Comparison of ENCODE assay signal across 9 mouse cellular contexts in genomic region chr10:117416636-117417469, GRCm38 (mm10). TPM values are rescaled to one million over a fixed set of nuclear protein-coding genes. Genes with fewer than 3 reads are reported as not detected.
DNase-seq lines count a peak whose midpoint lies in the region; ATAC-seq lines count a peak whose summit lies in the region.
"Had no signal": no experiment of that assay in that cellular context is flagged by ENCODE, and none has a peak within 500 bp of the region (broad histone marks: within the 10 kb centered on the region; RNA-seq: fewer than 3 reads in every experiment).

No protein-coding gene starts in this region.

- peak overlapping the region; percentile 86 for H3K4me2 ChIP-seq in heart, embryonic 14.5 days (ENCODE audit: low read length)
- H3K4me2 ChIP-seq in hindbrain, embryonic 14.5 days (replicated peaks): peak overlapping the region; percentile 52

- no peak for ATAC-seq in heart, embryonic 14.5 days (ENCODE audit: insufficient number of reproducible peaks, insufficient read depth, low FRiP score, low read depth)
- ATAC-seq in hindbrain, embryonic 14.5 days (ENCODE audit: low FRiP score): no peak
- peak; percentile 19 for ATAC-seq in megakaryocyte-erythroid progenitor cell, adult 5-6 weeks (replicated peaks; ENCODE audit: low FRiP score, low TSS enrichment, poor library complexity, severe bottlenecking)
- ATAC-seq in activated CD4-positive, CD25-positive, alpha-beta regulatory T cell, adult 4 months: no peak

- intact Hi-C loops in heart, postnatal 10 days (cut with DNase I): no loop called here
- intact Hi-C loops in left cerebral cortex, postnatal 10 days (cut with DNase I): no loop called here

- no peaks in the 10 kb centered on the region for H3K36me3 ChIP-seq in heart, embryonic 14.5 days (ENCODE audit: control insufficient read depth, insufficient read depth, low read length)
- no peaks in the 10 kb centered on the region for H3K36me3 ChIP-seq in hindbrain, embryonic 14.5 days (replicated peaks; ENCODE audit: control insufficient read depth, insufficient read depth)

- H3K4me3 ChIP-seq in heart, embryonic 14.5 days (ENCODE audit: control insufficient read depth in 1 of 2, insufficient read depth in 1 of 2, low read depth in 1 of 2, low read length in 2 of 2): peak overlapping the region in 1 of 2 experiments; percentile 39; a peak in 1 of 4 replicates
- 0 out of 2 replicates have a peak overlapping the region, but pooled peaks have one; percentile 20 for H3K4me3 ChIP-seq in hindbrain, embryonic 14.5 days (replicated peaks; ENCODE audit: low read length)

- DNase-seq in heart, postnatal 10 days: no peak
- DNase-seq in ZHBTc4 (ENCODE audit: low read depth, low spot score): peak; percentile 19
- DNase-seq in hindbrain, embryonic 14.5 days (ENCODE audit: low spot score): no peak
- DNase-seq in frontal cortex, postnatal 14 days (ENCODE audit: low spot score in 2 of 2): no peak
- no peak for DNase-seq in left cerebral cortex, postnatal 10 days (ENCODE audit: extremely low spot score in 1 of 2, low spot score in 2 of 2)
- DNase-seq: cerebellum, adult 11-12 months had no signal

- H3K4me1 ChIP-seq in heart, embryonic 14.5 days (ENCODE audit: control insufficient read depth in 2 of 2, insufficient read depth in 2 of 2, low read length in 2 of 2): peaks cover 11 to 13% of the 10 kb centered on the region in 2 experiments; a peak in 3 of 4 replicates
- peaks cover 14% of the 10 kb centered on the region for H3K4me1 ChIP-seq in hindbrain, embryonic 14.5 days (replicated peaks; ENCODE audit: control insufficient read depth, insufficient read depth, low read length)

- H3K9ac ChIP-seq in heart, embryonic 14.5 days (ENCODE audit: low read length): peak overlapping the region; percentile 36; the same call in 1 of the 2 replicates
- H3K9ac ChIP-seq in hindbrain, embryonic 14.5 days: 0 out of 2 replicates have a peak overlapping the region, but pooled peaks have one; percentile 22

- no peaks in the 10 kb centered on the region for H3K9me3 ChIP-seq in heart, embryonic 14.5 days (ENCODE audit: control insufficient read depth, low read length)
- H3K9me3 ChIP-seq in hindbrain, embryonic 14.5 days (ENCODE audit: control insufficient read depth, low read length): no peaks in the 10 kb centered on the region

- no peak overlapping the region for H3K27ac ChIP-seq in heart, embryonic 14.5 days (replicated peaks in 1 of 2; ENCODE audit: control insufficient read depth in 1 of 2, insufficient read depth in 1 of 2, low read depth in 2 of 2, low read length in 2 of 2)
- peak overlapping the region; percentile 60; the same call in 1 of the 2 replicates for H3K27ac ChIP-seq in hindbrain, embryonic 14.5 days

- no peaks in the 10 kb centered on the region for H3K27me3 ChIP-seq in heart, embryonic 14.5 days (ENCODE audit: control insufficient read depth, insufficient read depth, low read length)
- no peaks in the 10 kb centered on the region for H3K27me3 ChIP-seq in hindbrain, embryonic 14.5 days (ENCODE audit: control insufficient read depth, insufficient read depth, low read length)

- WGBS in heart, embryonic 14.5 days: 75% methylated on average over 16 of the region's 16 CpGs
- 88% methylated on average over 16 of the region's 16 CpGs for WGBS in hindbrain, embryonic 14.5 days

RNA-seq across cellular contexts. Expression of gene Cpsf6, which starts 37.0 kb away (rescaled TPM):
- polyA plus RNA-seq in heart, embryonic 14.5 days (2014; fragmentation: Nextera tagmentation; extraction: Ambion mirVana): 93.0 and 101 TPM in 2 replicates
- 10 to 100 TPM; 55.7 to 61.6 TPM for total RNA-seq in heart, postnatal 10 days (2021)
- 152 and 168 TPM in 2 replicates for polyA plus RNA-seq in hindbrain, embryonic 14.5 days (2014; fragmentation: Nextera tagmentation; extraction: Ambion mirVana)
- 132 and 163 TPM in 2 replicates for total RNA-seq in megakaryocyte-erythroid progenitor cell, adult 5-6 weeks (2014; fragmentation: Nextera tagmentation)
- 142 and 153 TPM in 2 replicates for total RNA-seq in megakaryocyte-erythroid progenitor cell, adult 5-6 weeks (2017)
- 100 to 1,000 TPM; 109 to 110 TPM for polyA plus RNA-seq in activated CD4-positive, CD25-positive, alpha-beta regulatory T cell, adult 4 months (2017; shearing (Covaris generic))
- total RNA-seq in left cerebral cortex, postnatal 10 days (2021): 100 to 1,000 TPM; 104 to 110 TPM
